Mouse (Mus musculus) spleen, adult 18-20 months (tissue): ENCODE data around the gene Olfr1310.
"Not testable (repeated sequence)": the region's sequence is repeated elsewhere in the genome, so short reads cannot be mapped to it uniquely, and the experiment has no call there.

Experiments used
- DNase-seq, 2 experiments: peaks; one replicate each; pipeline ENCODE4 v3.0.0; 2022; ENCODE audit warnings: mixed read lengths in 2 of 2

Gene Olfr1310

DNA sequence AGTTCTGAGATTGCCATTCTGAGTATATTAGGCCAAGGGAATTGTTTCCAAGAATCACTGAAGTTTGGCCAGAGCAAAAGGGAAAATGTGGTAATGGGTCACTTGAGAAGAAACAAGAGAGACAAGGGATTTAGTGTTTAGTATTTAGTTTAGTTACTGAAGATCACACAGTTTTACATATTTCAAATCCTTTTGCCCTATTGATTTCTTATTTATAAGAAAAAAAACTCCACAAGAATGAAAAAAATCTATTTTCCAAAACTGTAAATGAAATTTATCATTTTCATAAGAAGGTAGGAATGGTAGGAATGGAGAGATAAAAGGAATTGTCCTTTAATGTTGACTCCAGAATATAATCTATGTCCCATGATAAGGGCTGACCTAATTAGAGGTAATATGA is at the start of gene Olfr1310:
Gene Olfr1310 (minus strand): TSS at position 101 of the 400 bp plus-strand sequence.
- no peak for DNase-seq

DNA sequence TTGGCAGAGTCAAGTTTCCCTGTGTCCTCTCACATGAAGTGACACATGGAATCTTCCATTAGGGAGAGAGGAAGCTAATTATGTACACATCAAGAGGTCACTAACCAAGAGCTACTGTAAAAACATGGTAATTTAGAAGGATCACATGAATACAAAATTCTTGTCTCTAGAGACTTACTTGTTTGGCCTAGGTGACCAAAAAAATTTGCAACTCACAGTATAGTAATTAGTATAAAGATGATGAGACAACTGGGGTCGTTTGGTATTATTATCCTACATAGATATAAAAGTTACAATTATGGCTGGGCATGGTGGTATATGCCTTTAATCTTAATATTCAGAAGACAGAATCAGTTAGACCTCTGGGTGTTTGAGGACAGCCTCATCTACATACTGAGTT is 37.6 kb upstream of the Olfr1310 start, which contains the start of gene Olfr1312:
Gene Olfr1312 (minus strand): TSS at position 101 of the 400 bp plus-strand sequence.
- no peak for DNase-seq

DNA sequence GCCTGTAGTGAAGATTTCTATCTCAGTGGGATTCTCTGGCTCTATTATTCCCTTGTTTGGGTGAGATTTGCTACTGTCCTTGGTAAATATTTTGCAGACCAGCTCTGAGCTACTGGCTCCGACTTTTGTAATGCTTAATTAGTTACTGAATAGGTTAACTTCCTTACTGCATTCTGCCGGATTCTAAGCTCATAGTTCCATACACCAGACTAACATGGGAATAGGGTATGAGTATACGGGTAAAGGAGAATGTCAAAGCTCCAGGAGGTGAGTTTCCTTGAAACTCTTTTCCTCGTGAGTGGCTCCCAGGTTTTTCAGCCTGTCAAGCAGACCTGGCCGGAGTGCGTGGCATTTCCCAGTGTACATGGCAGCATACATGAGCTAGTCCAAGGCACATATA is 14.5 kb upstream of the Olfr1310 start:
- not testable (repeated sequence) for DNase-seq

DNA sequence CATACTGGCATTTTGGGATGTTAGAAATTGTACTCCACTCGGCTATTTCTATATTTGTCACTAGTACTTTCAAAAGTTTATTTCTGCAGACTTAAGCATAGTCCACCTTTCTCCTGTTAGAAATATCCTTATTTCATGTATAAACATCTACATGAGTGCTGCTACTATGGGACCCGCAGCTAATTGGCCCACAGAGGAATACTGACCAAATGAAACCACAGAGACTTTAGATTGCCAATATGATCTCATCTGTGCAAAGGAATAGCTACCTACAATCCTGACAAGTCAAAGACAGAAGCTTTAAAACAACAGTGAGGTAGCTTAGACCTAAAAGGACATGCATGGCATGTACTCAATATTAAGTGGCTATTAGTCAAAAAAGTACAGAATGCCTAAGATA is 11.8 kb upstream of the Olfr1310 start, which contains the start of gene Olfr1311:
Gene Olfr1311 (minus strand): TSS at position 101 of the 400 bp plus-strand sequence.
- no peak for DNase-seq

DNA sequence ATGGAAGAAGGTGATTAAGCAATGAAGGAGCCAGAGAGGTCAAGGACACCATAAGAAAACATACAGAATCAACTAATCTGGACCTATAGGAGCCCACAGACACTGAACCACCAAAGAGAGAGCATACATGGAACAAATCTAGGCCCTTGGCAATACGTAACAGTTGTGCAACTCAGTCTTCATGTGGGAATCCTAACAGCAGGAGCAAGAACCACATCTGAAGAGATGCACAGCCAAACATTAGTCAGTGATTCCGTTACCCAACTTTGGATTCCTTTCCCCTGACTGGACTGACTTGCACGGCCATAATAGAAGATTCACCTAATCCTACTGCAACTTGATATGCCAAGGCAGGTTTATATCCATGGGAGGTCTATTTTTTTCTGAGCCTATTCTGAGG is 2.4 kb upstream of the Olfr1310 start:
- DNase-seq, result no peak

DNA sequence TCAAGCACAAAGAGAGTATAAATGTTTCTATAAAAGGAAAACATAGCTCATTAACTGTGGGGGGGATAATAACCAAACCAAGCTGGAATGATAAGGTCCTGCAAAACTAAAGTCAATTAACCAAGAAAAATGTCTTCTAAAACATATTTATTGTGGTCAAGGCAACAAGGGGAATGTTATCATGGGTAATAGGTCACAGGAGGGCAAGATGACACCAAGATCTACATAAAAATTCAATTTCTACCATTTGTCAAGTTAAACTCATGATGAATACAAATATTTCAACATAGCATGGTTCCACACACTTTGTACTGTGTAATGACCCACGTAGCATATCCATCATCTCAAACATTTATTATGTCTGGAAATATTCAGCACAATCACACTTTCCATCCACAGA is 22.3 kb downstream of the Olfr1310 start, which contains the start of gene Olfr1309:
Gene Olfr1309 (minus strand): TSS at position 101 of the 400 bp plus-strand sequence.
- DNase-seq, result no peak

DNA sequence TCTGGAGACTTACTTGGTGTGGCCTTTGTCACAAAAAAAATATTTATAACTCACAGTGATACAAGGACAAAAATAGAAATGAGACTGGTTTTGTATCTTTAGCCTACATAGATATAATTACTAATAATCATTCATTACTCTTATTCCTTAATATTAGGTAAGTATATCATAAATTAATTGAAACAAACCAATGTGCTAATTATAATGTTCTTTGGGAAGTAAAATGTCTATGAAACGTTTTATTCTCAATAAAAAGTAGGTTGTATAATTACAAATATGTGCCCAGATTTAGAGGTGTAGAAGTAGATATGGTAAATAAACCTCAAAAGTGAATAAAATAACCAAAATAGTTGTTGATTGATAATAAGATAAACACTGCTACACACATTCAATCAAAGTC is 47.7 kb downstream of the Olfr1310 start, which contains the start of gene Olfr1308:
Gene Olfr1308 (minus strand): TSS at position 101 of the 400 bp plus-strand sequence.
- no peak for DNase-seq
